Mouse (Mus musculus) testis, adult 10 weeks (tissue): ENCODE data around the gene Cacna2d4. TPM values are rescaled to one million over a fixed set of nuclear protein-coding genes. Genes with fewer than 3 reads are reported as not detected.

Experiments used
- polyA plus RNA-seq: library from polyadenylated mRNA; stranded (reverse); fragments of 350-450 nt; fragmentation: Illumina TruSeq; extraction: RNeasy Lipid Tissue Mini Kit (QIAGEN cat#74804); gene quantifications from one replicate; pipeline ENCODE4 v1.2.3, GENCODE M21; 2014; ENCODE audit warnings: low read depth, low replicate concordance

The Cacna2d4 gene
- 0.04 TPM for polyA plus RNA-seq

GRCm38 (mm10) chr6:119236241-119236640 is at the start of gene Cacna2d4:
Cacna2d4 (plus strand) TSS chr6:119236526.

GRCm38 (mm10) chr6:119196382-119197305 is 39.7 kb upstream of the Cacna2d4 start, which contains the start of gene Cacna1c:
Cacna1c (minus strand) TSS chr6:119196418.

GRCm38 (mm10) chr6:119330506-119330905 is 94.2 kb downstream of the Cacna2d4 start, which contains the start of gene Lrtm2:
Lrtm2 (minus strand) TSS chr6:119330766.

Other genes starting within 250 kb of the Cacna2d4 start
- 40.1 TPM for gene Dcp1b, start 61.3 kb upstream of the Cacna2d4 start, polyA plus RNA-seq
- 0.53 TPM for gene Cacna1c, start 40.1 kb upstream of the Cacna2d4 start, polyA plus RNA-seq
- gene Lrtm2, start 94.2 kb downstream of the Cacna2d4 start, polyA plus RNA-seq: not detected
- 25.4 TPM for gene Adipor2, start 181.2 kb downstream of the Cacna2d4 start, polyA plus RNA-seq
- 9.9 TPM for gene Fbxl14, start 243.1 kb downstream of the Cacna2d4 start, polyA plus RNA-seq